Mouse (Mus musculus) heart, embryonic 13.5 days (tissue): ENCODE measurements at regions not wholly inside any gene's neighbourhood (a gene's known extent, or its start where the extent isn't known, plus 50 kb on each side); places are given as distances from the start of the nearest gene placed in this dataset.

Experiments
- ATAC-seq: fragments of 200-750 bp; cut with Nextera tagmentation; 2 replicates; pipeline ENCODE4 v1.8.0; 2017; ENCODE audit warnings: moderate TSS enrichment; ENCODE audit not compliant: insufficient number of reproducible peaks, low FRiP score, low TSS enrichment; ENCODE audit errors: extremely low read depth
- H3K27ac ChIP-seq: fragments of 300-500 bp; sonication (generic); replicated peaks from 2 replicates; pipeline ENCODE4 v1.5.1; 2015; ENCODE audit warnings: moderate library complexity, mild to moderate bottlenecking, inconsistent platforms
- H3K27me3 ChIP-seq: fragments of 300-500 bp; sonication (generic); replicated peaks from 2 replicates; pipeline ENCODE4 v1.6.1; 2015; ENCODE audit warnings: mild to moderate bottlenecking, inconsistent platforms
- H3K36me3 ChIP-seq: fragments of 300-500 bp; sonication (generic); 2 replicates; pipeline ENCODE4 v1.6.1; 2015; ENCODE audit warnings: mild to moderate bottlenecking, inconsistent platforms
- H3K4me1 ChIP-seq: fragments of 300-500 bp; sonication (generic); 2 replicates; pipeline ENCODE4 v1.6.1; 2015; ENCODE audit warnings: inconsistent platforms
- H3K4me2 ChIP-seq: fragments of 300-500 bp; sonication (generic); 2 replicates; pipeline ENCODE4 v1.6.1; 2015; ENCODE audit warnings: inconsistent platforms, mild to moderate bottlenecking, moderate library complexity
- H3K4me3 ChIP-seq: fragments of 300-500 bp; sonication (generic); 2 replicates; pipeline ENCODE4 v1.5.1; 2015; ENCODE audit warnings: moderate library complexity, mild to moderate bottlenecking, inconsistent platforms
- H3K9ac ChIP-seq: fragments of 300-500 bp; sonication (generic); 2 replicates; pipeline ENCODE4 v1.6.1; 2015; ENCODE audit warnings: inconsistent platforms, mild to moderate bottlenecking, moderate library complexity
- H3K9me3 ChIP-seq: fragments of 300-500 bp; sonication (generic); 2 replicates; pipeline ENCODE4 v1.6.1; 2016; ENCODE audit warnings: inconsistent platforms
- WGBS: fragments of 180-500 bp; shearing (Covaris S2); methylation state at CpG from one replicate; pipeline ENCODE4 v1.1.7; 2015; ENCODE audit warnings: mixed read lengths; 5-methylcytosine and 5-hydroxymethylcytosine counted together

DNA sequence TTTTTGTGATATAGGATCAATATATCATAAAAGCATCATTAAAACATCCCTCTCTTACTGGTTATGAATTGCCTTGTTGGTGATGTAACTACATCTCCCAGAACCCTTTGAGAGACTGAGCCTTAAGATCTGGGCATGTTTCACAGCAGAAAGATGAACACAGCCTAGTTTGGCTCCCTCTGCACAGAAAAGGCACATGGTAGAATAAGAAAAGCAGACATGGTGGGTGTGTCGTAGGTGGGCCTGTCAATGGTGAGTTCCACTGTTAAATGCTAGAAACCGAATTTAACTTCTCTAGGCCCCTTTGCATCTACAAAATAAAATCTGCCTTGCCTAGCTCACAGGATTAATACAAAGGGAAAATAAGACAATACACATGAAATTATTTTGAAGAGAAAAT, 343.3 kb upstream of the Smarca2 start:
- Histone ChIP-seq H3K9ac (no peak overlapping the region), H3K9me3 (no peaks in the 10 kb centered on the region), H3K27ac (no peak overlapping the region), H3K4me2 (no peak overlapping the region), H3K36me3 (no peaks in the 10 kb centered on the region), H3K4me1 (no peaks in the 10 kb centered on the region), H3K4me3 (no peak overlapping the region), H3K27me3 (no peaks in the 10 kb centered on the region)
- no peak for ATAC-seq
- WGBS = 72% methylated on average over 2 of the region's 2 CpGs

DNA sequence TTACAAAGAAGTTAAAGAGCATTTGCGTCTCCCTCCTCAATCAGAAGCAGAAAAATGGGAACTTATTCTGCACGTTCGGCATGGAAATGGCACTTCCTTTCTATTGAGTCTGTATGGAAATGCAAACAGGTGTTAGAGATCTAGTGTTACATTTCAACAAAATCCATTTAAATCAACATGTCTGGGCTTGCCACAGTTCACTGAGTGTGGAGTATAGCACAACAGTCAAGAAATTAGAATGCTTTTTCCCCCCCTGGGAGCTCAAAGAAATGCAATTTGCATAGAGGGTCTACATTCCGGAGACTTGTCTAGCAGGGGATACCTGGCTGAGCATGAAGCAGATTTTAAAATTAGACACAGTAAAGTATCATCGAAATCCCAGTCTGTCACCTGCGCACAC, 308.5 kb upstream of the Smarca2 start:
- WGBS = 73% methylated on average over 6 of the region's 6 CpGs
- H3K4me3 ChIP-seq = no peak overlapping the region
- H3K36me3 ChIP-seq = no peaks in the 10 kb centered on the region
- H3K4me1 ChIP-seq = no peaks in the 10 kb centered on the region
- H3K9ac ChIP-seq = no peak overlapping the region
- H3K9me3 ChIP-seq = no peaks in the 10 kb centered on the region
- ATAC-seq = no peak
- no peaks in the 10 kb centered on the region for H3K27me3 ChIP-seq
- no peak overlapping the region for H3K4me2 ChIP-seq
- H3K27ac ChIP-seq = no peak overlapping the region

DNA sequence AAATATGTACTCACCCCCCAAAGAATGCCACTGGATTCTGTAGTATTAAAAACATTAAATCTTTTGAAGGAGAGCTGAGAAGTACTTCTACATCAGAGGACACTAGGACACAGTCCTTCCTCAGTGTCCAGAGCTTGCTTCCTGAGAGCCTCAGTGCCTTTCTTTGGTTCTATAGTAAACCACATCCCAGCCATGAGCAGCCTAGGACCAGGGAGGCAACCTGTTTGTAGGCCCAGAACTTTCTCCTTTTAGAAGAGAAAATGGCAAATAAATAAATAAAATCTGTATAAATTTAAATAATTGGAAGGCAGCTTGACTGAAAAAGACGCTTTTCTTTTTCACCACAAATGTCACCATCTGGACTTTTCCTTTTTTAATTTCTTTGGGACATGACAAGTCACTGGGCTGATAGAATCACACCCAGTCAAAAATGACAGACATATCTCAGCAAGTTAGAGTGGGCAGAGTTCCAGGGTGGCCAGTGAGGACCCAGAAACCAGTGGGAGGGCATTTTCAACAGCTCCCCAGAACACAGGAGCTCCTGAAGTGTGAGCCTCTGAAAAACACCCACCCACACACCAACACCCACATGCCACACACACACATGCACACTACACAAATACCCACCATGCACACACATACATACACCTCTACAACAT, 296.2 kb upstream of the Smarca2 start:
- Histone ChIP-seq H3K4me1 (no peaks in the 10 kb centered on the region), H3K4me2 (no peak overlapping the region), H3K9me3 (no peaks in the 10 kb centered on the region), H3K4me3 (no peak overlapping the region), H3K27me3 (no peaks in the 10 kb centered on the region), H3K9ac (no peak overlapping the region), H3K27ac (no peak overlapping the region), H3K36me3 (no peaks in the 10 kb centered on the region)
- ATAC-seq = no peak
- WGBS = 78% methylated on average over 1 of the region's 1 CpGs

DNA sequence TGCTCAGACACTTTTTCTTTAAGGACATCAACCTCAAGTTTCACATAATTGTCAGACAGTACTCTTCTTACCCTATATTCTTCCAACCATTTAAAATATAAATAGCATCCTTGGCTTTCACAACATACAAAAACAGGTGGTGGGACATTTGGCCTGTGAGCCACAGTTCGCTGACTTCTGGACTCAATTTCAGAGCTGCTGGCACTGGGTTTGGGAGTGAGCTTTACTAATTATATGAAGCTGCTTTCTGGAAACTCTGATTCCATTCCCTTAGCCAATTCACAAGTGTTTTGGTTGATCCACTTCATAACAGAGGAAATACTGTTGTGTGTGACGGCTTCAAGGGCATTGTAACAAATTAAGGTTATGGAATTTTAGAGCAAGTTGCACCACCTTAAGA, 285.9 kb upstream of the Smarca2 start:
- 78% methylated on average over 2 of the region's 2 CpGs for WGBS
- Histone ChIP-seq H3K27me3 (no peaks in the 10 kb centered on the region), H3K9me3 (no peaks in the 10 kb centered on the region), H3K36me3 (no peaks in the 10 kb centered on the region), H3K27ac (no peak overlapping the region), H3K4me1 (no peaks in the 10 kb centered on the region), H3K4me2 (no peak overlapping the region), H3K4me3 (no peak overlapping the region), H3K9ac (no peak overlapping the region)
- ATAC-seq = no peak

DNA sequence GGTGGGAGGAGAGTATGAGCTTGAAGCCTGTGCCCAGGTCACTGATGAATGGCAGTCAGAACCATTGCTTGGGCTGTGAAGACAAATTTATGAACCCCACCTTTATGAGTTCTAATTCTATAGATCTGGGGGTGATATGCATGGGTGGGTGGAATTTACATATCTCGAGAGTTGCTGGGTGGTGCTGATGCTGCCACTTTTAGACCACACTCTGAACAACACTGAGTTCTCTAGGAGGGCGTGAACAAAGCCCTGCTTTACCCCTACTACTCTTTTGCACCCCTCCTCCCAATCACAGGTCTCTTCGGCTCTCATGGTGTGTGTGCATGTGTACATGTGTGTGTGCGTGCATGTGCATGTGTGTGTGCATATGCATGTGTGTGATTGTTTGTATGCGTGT, 281.2 kb upstream of the Smarca2 start:
- H3K4me3 ChIP-seq = no peak overlapping the region
- H3K27ac ChIP-seq = no peak overlapping the region
- ATAC-seq = no peak
- no peaks in the 10 kb centered on the region for H3K27me3 ChIP-seq
- no peaks in the 10 kb centered on the region for H3K9me3 ChIP-seq
- no peaks in the 10 kb centered on the region for H3K4me1 ChIP-seq
- no peak overlapping the region for H3K9ac ChIP-seq
- 71% methylated on average over 5 of the region's 5 CpGs for WGBS
- H3K36me3 ChIP-seq = no peaks in the 10 kb centered on the region
- no peak overlapping the region for H3K4me2 ChIP-seq

DNA sequence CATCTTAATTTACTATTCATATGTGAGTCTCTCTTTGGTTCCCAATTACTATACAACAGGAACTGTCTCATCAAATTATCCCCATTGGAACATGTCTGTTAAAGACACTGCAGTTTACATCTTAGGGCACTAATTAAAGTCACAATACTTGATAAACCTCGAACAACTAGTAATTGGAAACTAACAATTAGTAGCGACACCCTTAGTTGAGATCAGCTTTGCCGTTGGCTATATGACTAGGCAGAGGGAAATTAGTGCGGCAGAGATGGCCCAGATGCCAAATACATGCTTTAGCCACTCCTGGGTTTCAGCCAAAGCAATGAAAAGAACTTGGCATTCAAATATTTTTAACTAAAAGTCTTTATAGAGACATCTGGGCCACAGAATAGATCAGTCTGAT, 265.7 kb upstream of the Smarca2 start:
- WGBS = 79% methylated on average over 4 of the region's 4 CpGs
- no peak for ATAC-seq
- Histone ChIP-seq H3K9ac (no peak overlapping the region), H3K4me2 (no peak overlapping the region), H3K4me1 (no peaks in the 10 kb centered on the region), H3K36me3 (no peaks in the 10 kb centered on the region), H3K9me3 (no peaks in the 10 kb centered on the region), H3K27me3 (no peaks in the 10 kb centered on the region), H3K27ac (no peak overlapping the region), H3K4me3 (no peak overlapping the region)

DNA sequence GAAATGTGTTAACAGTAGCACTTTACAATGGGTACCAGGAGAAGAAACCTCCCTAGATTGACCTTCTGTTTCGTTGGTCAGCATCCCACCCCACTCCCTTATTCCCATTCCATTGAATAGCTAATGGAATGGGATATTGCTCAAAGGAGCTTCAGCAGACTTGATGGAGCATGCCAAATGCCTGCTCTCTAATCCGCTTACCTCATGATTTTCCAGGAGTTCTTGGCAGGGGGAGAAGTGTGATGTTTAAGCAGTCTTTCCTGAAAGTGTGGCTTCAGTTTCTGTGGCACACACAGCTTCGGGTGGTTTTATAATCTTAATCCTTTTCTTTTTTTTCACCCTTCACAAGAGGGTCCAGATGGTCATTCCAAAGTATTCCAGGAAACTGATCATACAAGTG, 264.7 kb upstream of the Smarca2 start:
- H3K9me3 ChIP-seq = no peaks in the 10 kb centered on the region
- H3K4me3 ChIP-seq = no peak overlapping the region
- no peak for ATAC-seq
- no peak overlapping the region for H3K9ac ChIP-seq
- WGBS = 63% methylated on average over 3 of the region's 3 CpGs
- no peak overlapping the region for H3K4me2 ChIP-seq
- H3K36me3 ChIP-seq = no peaks in the 10 kb centered on the region
- no peaks in the 10 kb centered on the region for H3K4me1 ChIP-seq
- H3K27me3 ChIP-seq = no peaks in the 10 kb centered on the region
- H3K27ac ChIP-seq = no peak overlapping the region

DNA sequence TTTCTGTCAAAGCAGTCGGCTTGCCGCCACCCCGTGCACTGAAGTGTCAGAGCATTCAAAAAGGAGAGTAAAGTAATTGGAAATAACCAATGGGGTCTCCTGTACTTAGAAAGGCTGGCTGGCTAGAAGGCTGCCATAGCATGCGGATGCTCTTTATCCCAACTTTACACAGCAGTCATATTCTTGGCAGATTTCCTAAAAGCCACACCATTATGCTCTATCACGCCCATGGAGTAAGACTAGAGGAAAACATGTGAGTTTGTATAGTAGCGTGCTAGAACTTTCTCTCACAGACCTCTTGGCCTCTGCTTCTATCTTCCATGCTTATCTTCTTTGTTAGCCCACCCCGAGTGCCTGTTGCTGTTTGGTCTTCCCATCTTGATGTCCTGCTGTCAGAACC, 249.8 kb upstream of the Smarca2 start:
- no peak overlapping the region for H3K27ac ChIP-seq
- no peak overlapping the region for H3K4me3 ChIP-seq
- H3K9ac ChIP-seq = no peak overlapping the region
- H3K9me3 ChIP-seq = no peaks in the 10 kb centered on the region
- no peaks in the 10 kb centered on the region for H3K4me1 ChIP-seq
- H3K36me3 ChIP-seq = no peaks in the 10 kb centered on the region
- H3K4me2 ChIP-seq = no peak overlapping the region
- no peaks in the 10 kb centered on the region for H3K27me3 ChIP-seq
- ATAC-seq = no peak
- 67% methylated on average over 7 of the region's 7 CpGs for WGBS

DNA sequence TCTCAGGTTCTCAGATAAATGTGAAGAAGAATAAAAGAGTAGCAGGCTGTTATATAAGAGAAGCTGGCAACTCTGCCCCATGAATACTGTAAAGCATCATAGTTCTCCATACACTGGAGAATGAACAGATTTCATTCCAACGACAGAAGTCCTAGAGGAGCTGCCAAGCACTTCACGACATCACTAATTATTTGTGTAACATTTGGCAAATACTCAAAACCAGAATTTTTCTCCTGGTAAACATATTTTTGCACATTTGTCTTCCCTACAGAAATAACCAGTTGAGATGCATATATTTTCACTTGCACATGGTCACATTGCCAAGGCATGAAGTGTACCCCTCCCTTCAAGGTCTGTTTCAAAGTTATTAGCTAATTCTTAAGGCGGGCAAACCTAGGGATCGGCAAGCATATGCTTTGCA, 220.9 kb upstream of the Smarca2 start:
- Histone ChIP-seq H3K9me3 (no peaks in the 10 kb centered on the region), H3K4me1 (no peaks in the 10 kb centered on the region), H3K36me3 (no peaks in the 10 kb centered on the region), H3K9ac (no peak overlapping the region), H3K4me2 (no peak overlapping the region), H3K27ac (no peak overlapping the region), H3K27me3 (no peaks in the 10 kb centered on the region), H3K4me3 (no peak overlapping the region)
- ATAC-seq = no peak
- WGBS = 74% methylated on average over 4 of the region's 4 CpGs

DNA sequence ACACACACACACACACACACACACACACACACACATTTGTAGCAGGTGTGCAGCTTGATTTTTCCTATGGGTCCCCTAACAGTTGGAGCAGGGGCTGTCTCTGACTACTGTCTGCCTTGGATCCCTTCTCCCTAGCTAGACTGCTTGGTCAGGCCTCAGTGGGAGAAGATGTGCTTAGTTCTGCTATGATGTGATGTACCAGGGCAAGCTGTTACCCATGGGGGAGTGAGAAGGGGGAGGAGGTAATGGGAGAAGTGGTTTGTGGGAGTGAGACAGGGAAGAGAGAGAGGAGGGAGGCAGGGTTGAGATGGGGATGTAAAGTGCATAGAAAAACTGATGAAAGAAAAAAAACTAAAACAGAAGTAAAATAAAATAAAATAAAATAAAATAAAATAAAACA, 218.8 kb upstream of the Smarca2 start:
- no peaks in the 10 kb centered on the region for H3K36me3 ChIP-seq
- no peak overlapping the region for H3K27ac ChIP-seq
- no peak overlapping the region for H3K9ac ChIP-seq
- ATAC-seq = no peak
- no peaks in the 10 kb centered on the region for H3K27me3 ChIP-seq
- H3K9me3 ChIP-seq = no peaks in the 10 kb centered on the region
- H3K4me1 ChIP-seq = no peaks in the 10 kb centered on the region
- H3K4me2 ChIP-seq = no peak overlapping the region
- H3K4me3 ChIP-seq = no peak overlapping the region

DNA sequence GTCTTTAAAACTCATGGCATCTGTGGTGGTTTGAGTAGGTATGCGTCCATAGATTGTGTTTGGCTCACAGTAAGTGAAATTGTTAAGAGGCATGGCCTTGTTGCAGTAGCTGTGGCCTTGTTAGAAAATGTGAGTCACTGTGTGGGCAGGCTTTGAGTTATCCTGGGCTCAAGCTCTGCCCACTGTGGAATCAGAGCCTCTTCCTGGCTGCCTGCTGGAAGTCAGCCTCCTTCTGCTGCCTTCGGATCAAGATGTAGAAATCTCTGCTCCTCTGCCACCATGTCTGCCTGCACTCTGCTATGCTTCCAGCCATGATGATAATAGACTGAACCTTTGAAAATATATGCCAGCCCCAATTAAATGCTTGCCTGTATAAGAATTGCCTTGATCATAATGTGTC, 192.2 kb upstream of the Smarca2 start:
- H3K27me3 ChIP-seq = no peaks in the 10 kb centered on the region
- 80% methylated on average over 2 of the region's 2 CpGs for WGBS

DNA sequence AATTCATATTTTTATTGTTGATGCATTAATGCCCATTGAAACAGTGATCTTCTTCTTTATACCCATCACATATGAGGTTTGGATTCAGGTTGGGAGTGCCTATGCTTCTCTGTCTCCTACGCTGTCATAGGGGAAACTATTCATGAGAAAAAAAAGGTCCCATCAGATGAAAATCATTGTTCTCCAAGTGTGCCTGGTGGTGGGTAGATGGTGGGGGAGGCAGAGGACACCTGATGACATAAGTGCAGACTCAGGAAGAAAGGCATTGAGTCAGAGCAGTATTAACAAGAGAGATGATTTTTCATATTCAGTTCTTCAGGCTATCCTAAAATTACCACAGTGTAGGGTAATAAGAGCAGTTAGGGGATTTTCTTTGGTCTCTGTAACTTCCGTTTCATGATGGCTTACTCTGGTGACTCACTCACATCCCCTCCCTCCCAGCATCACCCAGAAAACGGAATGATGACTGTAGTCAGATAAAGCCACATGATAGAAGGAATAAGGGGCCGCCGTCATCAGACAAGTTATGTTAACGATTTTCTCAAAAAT, 190.3 kb upstream of the Smarca2 start:
- WGBS = 74% methylated on average over 6 of the region's 6 CpGs
- H3K4me3 ChIP-seq = no peak overlapping the region
- no peaks in the 10 kb centered on the region for H3K27me3 ChIP-seq
- no peak for ATAC-seq
- H3K9me3 ChIP-seq = no peaks in the 10 kb centered on the region
- H3K4me2 ChIP-seq = no peak overlapping the region
- H3K27ac ChIP-seq = no peak overlapping the region
- H3K4me1 ChIP-seq = no peaks in the 10 kb centered on the region
- H3K9ac ChIP-seq = no peak overlapping the region
- no peaks in the 10 kb centered on the region for H3K36me3 ChIP-seq

More for the DNA sequence above, 192.2 kb upstream of the Smarca2 start:
- no peak overlapping the region for H3K4me3 ChIP-seq
- no peaks in the 10 kb centered on the region for H3K4me1 ChIP-seq
- ATAC-seq = no peak
- H3K4me2 ChIP-seq = no peak overlapping the region
- H3K9me3 ChIP-seq = no peaks in the 10 kb centered on the region
- H3K9ac ChIP-seq = no peak overlapping the region
- no peak overlapping the region for H3K27ac ChIP-seq
- H3K36me3 ChIP-seq = no peaks in the 10 kb centered on the region
